11 mouse cellular contexts compared by ENCODE assay signal in the genomic region with DNA sequence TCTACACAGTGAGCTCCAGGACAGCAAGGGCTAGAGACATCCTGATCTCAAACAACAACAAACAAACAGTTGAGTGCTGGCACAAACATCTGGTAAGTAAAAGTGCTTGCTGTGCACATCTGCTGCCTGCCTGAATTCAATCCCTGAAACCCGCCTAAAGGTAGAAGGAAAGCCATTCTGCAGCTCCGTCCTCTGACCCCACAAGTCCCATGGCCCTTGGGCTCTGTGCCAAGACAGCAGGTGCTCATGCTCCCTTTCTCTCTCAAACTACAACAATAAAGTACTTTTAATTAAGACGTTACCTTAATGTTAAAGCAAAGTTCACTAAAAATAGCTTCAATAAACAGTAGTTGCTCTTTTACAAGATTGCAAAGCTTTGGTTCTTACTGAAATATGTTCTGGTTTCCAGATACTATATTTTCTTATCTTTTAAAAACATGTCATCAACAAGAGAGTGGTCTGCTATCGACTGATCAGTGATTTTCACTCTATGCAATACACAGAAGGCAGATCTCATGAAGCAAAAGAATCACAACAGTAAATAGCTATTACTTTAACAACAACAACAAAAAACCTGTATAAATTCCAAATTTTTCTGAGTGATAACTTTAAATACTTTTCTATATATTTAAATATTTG. TPM values are rescaled to one million over a fixed set of nuclear protein-coding genes. Genes with fewer than 3 reads are reported as not detected.
DNase-seq lines count a peak whose midpoint lies in the region.
"Had no signal": no experiment of that assay in that cellular context is flagged by ENCODE, and none has a peak within 500 bp of the region (broad histone marks: within the 10 kb centered on the region; RNA-seq: fewer than 3 reads in every experiment).

No protein-coding gene starts in this region.

- intact Hi-C loops in left cerebral cortex, postnatal 4 days (cut with DNase I) = no loop called here
- intact Hi-C loops in left cerebral cortex, postnatal 25 days (cut with DNase I) = no loop called here

- peak; percentile 7 for DNase-seq in embryo, embryonic 11 days
- no peak for DNase-seq in embryo, embryonic 10 days (ENCODE audit: low spot score)
- DNase-seq in left cerebral cortex, postnatal 4 days = peak; percentile 30
- DNase-seq in left cerebral cortex, postnatal 25 days (ENCODE audit: low spot score in 2 of 2) = no peak
- DNase-seq in cerebellum, adult 9-10 months = peak; percentile 50
- peak; percentile 66 for DNase-seq in kidney, postnatal 10 days
- no peak for DNase-seq in adipocyte (ENCODE audit: low spot score)
- no peak for DNase-seq in frontal cortex, postnatal 10 days (ENCODE audit: low spot score in 2 of 2)
- DNase-seq: heart, adult 11 months; layer of hippocampus, adult 9-11 months; right cerebral cortex, postnatal 4 days had no signal

RNA-seq across cellular contexts. Expression of gene Xpo4, which starts 44.5 kb away (rescaled TPM):
- total RNA-seq in left cerebral cortex, postnatal 4 days (2021) = 10 to 100 TPM; 18.5 to 20.1 TPM
- total RNA-seq in left cerebral cortex, postnatal 25 days (2021) = 10 to 100 TPM; 13.1 to 13.3 TPM

RNA-seq across cellular contexts. Expression of gene Eef1akmt1, which starts 49.3 kb away (rescaled TPM):
- total RNA-seq in left cerebral cortex, postnatal 4 days (2021) = 10 to 100 TPM; 29.4 to 29.6 TPM
- total RNA-seq in left cerebral cortex, postnatal 25 days (2021) = 10 to 100 TPM; 35.8 to 36.3 TPM

Comparison
In these comparisons a context has a peak if more than half of its experiments do, and no peak if none do; other contexts are left out.
1. DNase-seq: peak in embryo, embryonic 11 days (single experiment), left cerebral cortex, postnatal 4 days (single experiment), cerebellum, adult 9-10 months (single experiment) and kidney, postnatal 10 days (single experiment); none in embryo, embryonic 10 days (single experiment), left cerebral cortex, postnatal 25 days (0 of 2), adipocyte (single experiment) and frontal cortex, postnatal 10 days (0 of 2).